Mouse (Mus musculus) bone marrow, adult 2 months (tissue): ENCODE data around the gene Trappc6a.

Experiments used
- CTCF ChIP-seq: fragments of 200-500 bp; IDR thresholded peaks from 2 replicates; pipeline ENCODE4 v1.5.1; 2011; ENCODE audit warnings: low read length, control low read depth; ENCODE audit not compliant: control insufficient read depth, insufficient read depth
- POLR2A ChIP-seq: fragments of 200-500 bp; IDR thresholded peaks from 2 replicates; pipeline ENCODE4 v1.6.1; 2011; ENCODE audit warnings: low read depth, mild to moderate bottlenecking, control low read depth, low read length, borderline replicate concordance; ENCODE audit not compliant: control insufficient read depth

DNA sequence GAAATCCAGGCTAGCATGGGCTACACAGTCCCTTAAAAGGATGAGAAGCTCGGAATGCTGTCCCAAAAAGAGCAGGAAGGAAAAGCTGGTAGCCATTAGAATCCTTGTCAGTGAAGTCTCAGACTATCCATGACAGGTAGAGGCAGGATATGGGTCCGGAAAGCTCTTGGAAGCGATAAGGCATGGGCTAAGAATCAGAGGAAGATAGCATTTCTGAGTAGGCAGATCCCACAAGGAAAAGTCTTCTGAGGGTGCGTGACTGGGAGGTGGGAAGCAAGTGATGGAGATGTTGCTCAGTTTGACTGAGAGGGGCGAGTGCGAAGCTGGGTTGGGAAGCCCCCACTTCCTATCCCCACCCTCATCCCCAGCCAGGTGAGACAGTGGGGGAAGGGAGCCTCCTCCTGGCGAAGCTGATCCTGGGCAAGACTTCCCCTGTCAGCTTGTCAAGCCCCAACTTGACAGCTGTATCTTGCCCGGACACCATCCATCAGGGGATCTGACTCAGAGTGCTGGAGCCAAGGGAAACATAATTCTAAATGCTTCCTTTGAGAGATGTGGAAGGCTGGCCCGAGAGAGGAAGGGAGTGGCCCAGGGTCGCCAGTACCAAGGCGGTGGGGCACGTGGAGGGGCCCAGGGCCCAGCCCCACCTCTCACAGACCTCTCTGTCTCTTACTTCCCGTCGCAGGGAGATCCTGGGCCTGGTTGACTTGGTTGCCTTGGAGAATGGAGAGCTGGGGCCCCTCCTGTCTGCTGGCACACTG, 30.4 kb upstream of the Trappc6a start:
- TF ChIP-seq CTCF (no peak), POLR2A (no peak)
